Mouse (Mus musculus) monocyte, adult 2 months (primary cell): Measurements from ENCODE around the gene Qsox2.

ENCODE experiments used
- DNase-seq, 2 experiments: peaks; one replicate each; pipeline ENCODE4 v3.0.0; 2022; ENCODE audit warnings: low spot score in 2 of 2, low read depth in 1 of 2

The Qsox2 gene

DNA sequence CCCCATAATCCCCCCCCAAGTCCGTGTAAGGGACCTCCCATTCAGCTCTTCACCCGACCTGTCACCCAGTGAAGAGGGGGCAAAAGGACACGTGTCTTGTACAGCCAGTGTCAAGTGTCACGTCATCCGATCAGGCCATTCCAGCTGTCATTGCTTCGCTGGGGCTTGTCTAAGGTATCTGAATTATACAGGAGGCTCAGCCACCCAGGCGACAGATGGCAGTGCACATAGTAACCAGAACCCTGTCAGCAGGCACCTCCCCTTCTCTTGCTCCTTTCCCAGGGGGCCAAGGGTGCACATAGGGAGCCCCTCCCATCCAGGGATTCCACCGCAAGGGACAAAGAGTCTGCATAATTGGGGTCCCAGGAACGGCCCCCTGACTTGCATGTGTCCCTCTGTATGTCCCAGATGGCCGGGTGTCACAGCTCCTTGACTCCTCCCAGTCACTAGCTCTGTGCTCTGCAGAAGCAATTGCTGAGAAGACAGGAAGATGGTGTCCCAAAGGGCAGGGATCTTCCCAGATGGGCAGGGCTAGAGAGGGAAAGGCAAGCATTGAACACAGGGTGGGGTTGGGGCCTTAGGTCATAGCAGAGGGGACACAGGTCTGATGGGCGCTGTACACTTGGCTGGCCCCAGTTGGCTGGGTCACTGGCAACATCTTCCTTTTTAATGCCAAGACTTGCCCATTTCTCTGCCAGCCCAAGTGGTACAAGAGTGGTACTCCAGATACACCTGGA lies 68.3 kb downstream of the Qsox2 start:
- no peak for DNase-seq

DNA sequence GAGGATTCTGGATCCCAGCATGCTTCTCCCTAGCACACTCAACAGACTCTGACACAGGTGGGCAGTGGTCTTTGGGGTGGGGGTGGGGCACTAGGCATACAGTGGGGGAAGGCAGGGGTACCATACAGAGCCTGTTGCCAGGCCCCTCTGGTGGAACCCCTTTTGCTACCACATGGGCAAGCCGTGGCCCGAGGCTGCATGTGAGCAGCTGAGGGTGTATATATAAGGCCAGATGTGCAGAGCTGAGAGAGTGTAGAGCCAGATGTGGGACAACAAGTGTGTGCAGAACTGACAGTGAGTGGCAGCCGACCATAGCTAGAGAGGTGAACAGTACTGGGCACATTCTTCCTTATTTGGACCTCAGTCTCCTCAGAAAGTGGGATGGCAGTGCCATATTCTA lies 70.4 kb downstream of the Qsox2 start:
- DNase-seq, result no peak
